Mouse (Mus musculus) heart, embryonic 14.5 days (tissue): Measurements from ENCODE around the gene Etnk1. TPM values are rescaled to one million over a fixed set of nuclear protein-coding genes. Genes with fewer than 3 reads are reported as not detected.

Experiments used
- ATAC-seq: fragments of 200-750 bp; cut with Nextera tagmentation; 2 replicates; pipeline ENCODE4 v1.8.0; 2017; ENCODE audit warnings: low read depth, moderate TSS enrichment; ENCODE audit not compliant: insufficient number of reproducible peaks, insufficient read depth, low FRiP score
- H3K27ac ChIP-seq, 2 experiments: fragments of 200-500 bp in 1 of 2; fragments of 300-500 bp in 1 of 2; sonication (generic) in 1 of 2; replicated peaks in 1 of 2; 2 replicates each; pipeline ENCODE4 v1.5.1; 2012 to 2014; ENCODE audit warnings: low read depth in 2 of 2, low read length in 2 of 2, control low read depth in 1 of 2, mild to moderate bottlenecking in 1 of 2, mixed read lengths in 1 of 2; ENCODE audit not compliant: control insufficient read depth in 1 of 2, insufficient read depth in 1 of 2
- H3K27me3 ChIP-seq: fragments of 300-500 bp; sonication (generic); 2 replicates; pipeline ENCODE4 v1.6.1; 2014; ENCODE audit warnings: mild to moderate bottlenecking, low read length, control low read depth; ENCODE audit not compliant: control insufficient read depth, insufficient read depth
- H3K36me3 ChIP-seq: fragments of 300-500 bp; sonication (generic); 2 replicates; pipeline ENCODE4 v1.6.1; 2014; ENCODE audit warnings: mild to moderate bottlenecking, control low read depth, low read length, mixed read lengths; ENCODE audit not compliant: control insufficient read depth, insufficient read depth
- H3K4me1 ChIP-seq, 2 experiments: fragments of 200-500 bp in 1 of 2; fragments of 300-500 bp in 1 of 2; sonication (generic) in 1 of 2; 2 replicates each; pipeline ENCODE4 v1.6.1; 2012 to 2014; ENCODE audit warnings: low read length in 2 of 2, control low read depth in 1 of 2, mixed read lengths in 1 of 2; ENCODE audit not compliant: control insufficient read depth in 2 of 2, insufficient read depth in 2 of 2
- H3K4me2 ChIP-seq: fragments of 300-500 bp; sonication (generic); 2 replicates; pipeline ENCODE4 v1.6.1; 2014; ENCODE audit warnings: mild to moderate bottlenecking, low read length
- H3K4me3 ChIP-seq, 2 experiments: fragments of 200-500 bp in 1 of 2; fragments of 300-500 bp in 1 of 2; sonication (generic) in 1 of 2; 2 replicates each; pipeline ENCODE4 v1.5.1; 2012 to 2014; ENCODE audit warnings: low read length in 2 of 2, mild to moderate bottlenecking in 2 of 2, control low read depth in 1 of 2, low read depth in 1 of 2, moderate library complexity in 1 of 2; ENCODE audit not compliant: control insufficient read depth in 1 of 2, insufficient read depth in 1 of 2
- H3K9ac ChIP-seq: fragments of 300-500 bp; sonication (generic); 2 replicates; pipeline ENCODE4 v1.6.1; 2014; ENCODE audit warnings: mild to moderate bottlenecking, low read length
- H3K9me3 ChIP-seq: fragments of 300-500 bp; sonication (generic); 2 replicates; pipeline ENCODE4 v1.6.1; 2016; ENCODE audit warnings: low read length, control low read depth; ENCODE audit not compliant: control insufficient read depth
- WGBS: fragments of 180-500 bp; shearing (Covaris S2); extraction: QIAGEN DNeasy Blood & Tissue Kit; methylation state at CpG from one replicate; pipeline ENCODE4 v1.1.7; 2014; 5-methylcytosine and 5-hydroxymethylcytosine counted together
- polyA plus RNA-seq: library from polyadenylated mRNA; unstranded; fragments of >200 nt; fragmentation: Nextera tagmentation; extraction: Ambion mirVana; gene quantifications from 2 replicates; pipeline ENCODE4 v1.2.1, GENCODE M21; 2014

Gene Etnk1
- polyA plus RNA-seq, 1 experiment from 2014 or later: 18.9 TPM

DNA sequence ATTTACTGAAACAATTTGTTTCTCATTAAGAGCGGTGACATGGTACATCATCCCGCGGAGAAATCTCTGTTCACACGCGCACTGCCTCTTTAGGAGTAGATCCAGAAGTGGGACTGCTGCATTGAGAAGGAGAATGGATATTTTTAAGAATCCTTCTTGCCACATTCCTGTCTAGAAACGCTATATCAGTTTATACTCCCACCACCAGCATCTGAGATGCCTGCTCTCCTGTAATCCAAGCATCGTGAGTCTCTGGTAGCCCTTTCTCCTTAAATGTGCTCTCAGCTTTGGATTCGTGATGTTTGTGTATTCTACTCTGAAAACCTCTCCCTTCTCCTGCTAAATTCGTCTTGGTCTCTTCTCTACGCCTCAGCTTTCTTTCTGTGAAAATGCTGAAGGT is 98.5 kb downstream of the Etnk1 start:
- H3K4me2 ChIP-seq: no peak overlapping the region
- WGBS: 76% methylated on average over 10 of the region's 10 CpGs
- no peak overlapping the region for H3K9ac ChIP-seq
- no peak for ATAC-seq
- H3K36me3 ChIP-seq: no peaks in the 10 kb centered on the region
- H3K4me3 ChIP-seq: no peak overlapping the region
- no peaks in the 10 kb centered on the region for H3K27me3 ChIP-seq
- no peaks in the 10 kb centered on the region for H3K9me3 ChIP-seq
- H3K4me1 ChIP-seq: no peaks in the 10 kb centered on the region
- H3K27ac ChIP-seq: no peak overlapping the region

DNA sequence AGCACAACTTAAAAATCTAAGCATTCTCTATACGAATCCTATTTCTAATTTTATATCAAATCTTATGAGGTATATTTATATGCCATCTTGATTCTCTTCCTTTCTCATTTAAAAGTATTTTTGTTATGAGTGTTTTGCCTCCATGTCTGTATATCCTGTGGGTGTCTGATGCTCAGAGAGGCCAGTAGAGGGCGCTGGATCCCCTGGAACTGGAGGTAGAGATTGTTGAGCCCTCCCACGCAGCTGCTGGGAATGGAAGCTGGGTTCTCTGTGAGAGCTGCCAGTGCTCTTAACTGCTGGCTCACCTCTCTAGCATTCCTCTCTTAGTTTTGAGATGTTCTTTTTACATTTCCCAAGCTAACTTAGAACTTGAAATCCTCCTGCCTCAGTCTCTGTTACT is 112.2 kb downstream of the Etnk1 start:
- Histone ChIP-seq H3K4me1 (0 out of 4 replicates have a peak, but pooled peaks cover 0 to 2% of the 10 kb centered on the region in 2 experiments), H3K27me3 (no peaks in the 10 kb centered on the region), H3K4me2 (no peak overlapping the region), H3K9ac (no peak overlapping the region), H3K36me3 (no peaks in the 10 kb centered on the region), H3K4me3 (no peak overlapping the region), H3K9me3 (no peaks in the 10 kb centered on the region), H3K27ac (no peak overlapping the region)
- no peak for ATAC-seq
- WGBS: 51% methylated on average over 3 of the region's 3 CpGs

Other genes starting within 250 kb of the Etnk1 start
- gene St8sia1, start 202.8 kb upstream of the Etnk1 start, polyA plus RNA-seq: 0.82 and 1.1 TPM in 2 replicates
- 20.7 and 22.4 TPM in 2 replicates for gene C2cd5, start 67.1 kb upstream of the Etnk1 start, polyA plus RNA-seq